Mouse (Mus musculus) cerebellum, adult 11 months (tissue): ENCODE data around the gene Gng7.

Source experiments
- DNase-seq: peaks from one replicate; pipeline ENCODE4 v3.0.0; 2022

Gng7 gene

DNA sequence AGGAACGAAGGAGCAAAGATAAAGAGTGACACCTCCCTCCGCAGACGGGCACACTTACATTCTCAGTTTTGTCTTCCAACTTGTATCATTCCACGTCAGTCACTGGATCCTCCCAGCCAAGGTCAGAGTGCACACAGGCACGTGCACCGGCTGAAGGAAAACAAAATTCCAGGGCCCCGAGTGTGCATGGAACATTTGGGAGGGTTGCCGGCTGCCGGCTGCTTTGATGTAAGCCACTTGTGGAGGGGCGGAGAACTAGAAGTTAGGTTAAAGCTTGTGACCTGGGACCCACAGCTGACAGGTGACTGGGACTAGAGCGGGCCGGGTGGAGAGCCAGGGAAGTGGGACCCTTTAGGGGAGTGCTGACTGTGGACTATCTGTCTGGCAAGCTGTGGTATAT is 48.4 kb downstream of the Gng7 start:
- DNase-seq, result no peak

DNA sequence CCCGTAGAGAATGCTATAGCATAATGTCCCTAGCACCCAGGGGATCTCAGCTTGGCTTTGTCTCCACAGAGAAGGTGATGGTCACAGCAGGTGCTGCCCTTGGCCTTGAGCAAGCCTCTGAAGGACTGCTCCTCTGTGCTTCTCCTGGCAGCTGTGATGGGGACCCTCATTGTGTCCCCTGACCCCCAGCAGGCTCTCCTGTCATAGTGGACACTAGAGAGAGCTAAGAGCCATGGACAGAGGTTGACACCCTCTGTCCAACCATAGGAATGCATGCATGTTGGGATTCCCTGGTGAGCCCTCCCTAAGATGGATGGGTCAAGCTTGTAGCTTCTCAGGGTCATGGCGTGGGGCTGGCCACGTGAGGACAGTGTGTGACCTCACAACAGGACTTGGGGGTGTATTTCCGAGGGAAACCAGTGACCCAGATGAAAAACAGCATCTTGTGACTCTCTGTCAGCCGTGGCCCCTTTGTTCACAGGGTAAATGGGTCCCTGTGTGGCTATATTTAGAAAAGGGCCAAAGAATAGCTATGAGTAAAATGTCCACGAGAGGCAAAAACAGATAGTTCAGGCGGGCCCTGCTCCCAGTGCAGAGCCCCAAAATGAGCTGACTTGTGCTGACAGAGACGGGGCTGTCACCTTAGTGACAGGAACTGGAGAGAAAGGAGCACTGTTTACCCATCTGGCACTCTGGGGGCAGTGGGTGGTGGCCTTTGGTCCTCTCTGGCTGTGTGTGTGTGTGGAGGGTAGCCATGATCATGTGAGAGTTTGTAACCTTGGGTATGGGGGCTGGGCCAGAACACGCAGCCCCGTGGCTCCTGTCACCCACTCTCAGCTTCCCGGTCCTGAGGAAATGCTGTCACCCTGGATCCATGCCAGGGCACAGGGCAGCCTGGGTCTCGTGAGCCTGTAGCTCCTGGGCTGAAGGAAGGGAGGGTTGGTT is 51.4 kb downstream of the Gng7 start:
- DNase-seq, result no peak

DNA sequence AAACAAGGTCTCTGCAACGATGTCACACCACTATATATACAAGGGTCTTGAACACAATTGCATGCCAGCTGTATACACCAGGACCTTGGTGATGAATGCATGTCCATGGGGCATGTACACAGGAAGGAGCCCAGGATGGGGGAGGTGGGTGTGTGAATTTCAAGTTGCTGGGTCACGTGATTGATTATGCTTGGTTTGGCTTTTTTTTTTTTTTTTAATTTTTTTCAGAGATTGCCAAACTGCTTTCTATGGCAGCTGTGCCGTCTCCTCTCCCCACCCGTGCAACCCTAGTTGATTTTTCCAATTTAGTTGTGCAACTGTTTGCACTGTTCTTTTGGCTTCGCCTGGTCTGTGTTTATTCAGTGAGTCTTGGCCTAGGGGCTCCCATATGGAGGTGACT is 52.2 kb downstream of the Gng7 start:
- DNase-seq, result no peak

DNA sequence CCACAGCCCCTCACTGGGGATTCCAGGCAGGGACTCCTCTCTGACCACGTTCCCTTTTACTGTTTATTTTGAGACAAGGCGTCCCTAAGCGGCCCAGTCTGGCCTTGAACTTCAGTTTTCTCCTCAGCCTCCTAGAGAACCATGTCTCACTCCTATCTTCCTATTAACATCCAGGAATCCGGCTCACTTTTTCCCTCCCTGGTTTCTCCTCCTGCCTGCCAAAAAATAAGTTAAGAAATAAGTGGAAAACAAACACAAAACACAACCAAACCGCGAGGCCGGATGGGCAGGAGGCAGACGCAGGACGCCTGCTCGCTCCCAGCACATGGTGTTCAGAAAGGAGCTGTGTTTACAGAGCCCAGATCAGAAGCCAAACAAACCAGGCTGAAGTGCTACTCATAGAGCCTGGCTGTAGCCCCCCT is 52.7 kb downstream of the Gng7 start:
- DNase-seq, result no peak

DNA sequence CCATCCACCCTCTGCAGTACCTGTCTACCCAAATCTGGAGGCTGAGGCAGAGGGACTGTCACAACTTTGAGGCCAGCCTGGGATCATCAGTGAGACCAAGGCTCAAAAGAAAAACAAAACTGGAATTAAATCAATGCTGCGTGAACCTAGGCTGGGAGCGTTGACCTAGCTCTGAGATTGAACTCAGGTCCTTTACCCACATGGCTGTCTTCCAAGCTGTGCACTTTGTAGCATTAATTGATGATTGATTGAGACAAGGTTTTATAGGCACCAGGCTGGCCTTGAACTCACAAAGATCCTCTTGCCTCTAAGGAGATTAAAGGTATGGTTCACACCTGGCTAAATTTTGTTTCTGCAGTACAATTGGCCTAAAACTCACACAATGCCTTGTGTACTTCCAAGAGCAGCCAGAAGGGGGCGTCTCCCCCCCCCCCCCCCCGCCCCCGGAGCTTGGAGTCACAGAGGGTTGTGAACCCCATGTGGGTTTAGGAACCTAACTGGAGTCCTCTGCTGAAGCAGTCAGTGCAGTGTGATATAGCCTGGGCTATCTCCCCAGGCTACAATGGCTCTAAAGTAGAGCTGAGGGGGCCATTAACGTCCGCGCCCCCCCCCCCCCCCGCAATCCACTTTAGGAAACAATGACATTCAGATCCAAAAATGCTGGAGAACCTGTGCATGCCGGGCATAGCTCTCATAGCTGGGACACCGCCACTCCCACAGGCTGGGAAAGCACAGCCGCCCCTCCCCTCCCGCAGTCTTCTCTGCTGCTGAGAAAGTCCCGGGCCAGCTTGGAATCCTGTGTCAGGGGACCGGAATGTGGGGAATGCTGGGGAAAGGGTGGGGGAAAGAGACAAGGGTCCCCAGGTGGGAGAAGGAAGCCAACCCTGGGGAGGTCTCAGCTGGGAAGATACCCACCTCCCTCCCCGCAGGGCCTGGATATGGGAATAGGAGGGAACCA is 53.9 kb downstream of the Gng7 start:
- DNase-seq, result no peak

DNA sequence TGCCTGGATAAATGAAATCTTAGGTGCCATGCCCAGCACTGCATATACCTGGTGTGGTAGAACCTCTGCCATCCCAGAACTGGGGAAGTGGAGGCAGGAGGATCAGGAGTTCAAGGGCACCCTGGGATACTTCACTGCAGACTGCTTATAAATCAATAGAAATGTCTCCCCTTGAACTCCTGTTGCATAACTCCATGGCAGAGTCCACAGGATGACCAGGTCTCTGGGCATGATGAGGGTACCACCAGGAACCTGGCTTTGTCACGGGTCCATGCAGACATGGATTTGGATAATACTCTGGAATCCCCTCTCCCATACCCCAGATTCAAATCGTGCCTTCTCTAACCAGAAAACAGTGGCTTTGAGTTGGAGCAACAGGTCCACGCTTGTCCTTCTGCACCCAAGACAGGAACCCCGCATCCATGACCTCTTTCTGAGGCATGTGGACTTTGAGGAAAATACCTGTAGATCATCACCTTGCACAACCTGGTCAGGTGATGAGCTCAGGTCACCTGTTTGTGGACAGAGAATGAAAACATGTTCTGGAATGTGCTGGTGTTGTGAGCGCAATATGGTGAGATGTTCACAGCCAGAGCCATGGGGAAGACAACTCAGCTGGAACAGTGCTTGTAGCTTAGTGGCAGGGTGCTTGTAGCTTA is 55.6 kb downstream of the Gng7 start:
- DNase-seq, result no peak

DNA sequence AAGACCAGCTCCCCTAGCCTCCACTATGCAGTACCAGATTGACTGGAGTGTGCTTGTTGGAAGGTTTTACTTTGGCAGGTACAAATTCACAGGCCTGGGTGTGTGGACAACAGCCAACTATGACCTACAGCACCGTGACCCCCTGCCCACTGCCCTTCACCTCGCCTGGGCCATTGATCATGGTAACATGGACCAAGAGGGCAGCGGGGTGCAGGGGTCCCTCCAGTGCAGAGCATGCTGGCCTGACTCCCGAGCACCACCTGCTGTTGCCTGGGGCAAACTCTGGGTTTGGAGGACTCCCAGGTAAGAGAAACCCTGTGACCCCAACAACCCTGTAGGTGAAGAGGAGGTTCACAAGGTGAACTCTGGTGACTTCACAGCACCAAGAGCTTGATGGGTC is 57.0 kb downstream of the Gng7 start:
- DNase-seq, result no peak

DNA sequence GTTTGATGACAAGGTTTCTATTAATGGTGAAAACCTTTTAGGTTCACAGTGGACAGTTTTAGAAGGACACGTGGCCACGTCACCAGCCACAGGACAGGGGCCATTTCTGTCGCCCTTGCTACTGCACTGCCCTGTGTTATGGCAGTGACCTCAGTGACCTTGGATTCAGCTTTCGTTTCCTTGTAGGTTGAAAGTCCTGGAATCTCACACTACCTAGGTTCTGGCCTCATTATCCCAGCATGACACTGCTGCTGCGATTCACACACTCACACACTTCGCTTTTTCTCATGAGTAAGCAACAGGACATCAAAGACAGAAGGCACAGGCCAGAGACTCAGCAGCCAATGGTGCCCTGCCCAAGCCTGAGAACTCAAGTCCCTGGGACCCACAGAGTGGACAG is 57.8 kb downstream of the Gng7 start:
- no peak for DNase-seq

DNA sequence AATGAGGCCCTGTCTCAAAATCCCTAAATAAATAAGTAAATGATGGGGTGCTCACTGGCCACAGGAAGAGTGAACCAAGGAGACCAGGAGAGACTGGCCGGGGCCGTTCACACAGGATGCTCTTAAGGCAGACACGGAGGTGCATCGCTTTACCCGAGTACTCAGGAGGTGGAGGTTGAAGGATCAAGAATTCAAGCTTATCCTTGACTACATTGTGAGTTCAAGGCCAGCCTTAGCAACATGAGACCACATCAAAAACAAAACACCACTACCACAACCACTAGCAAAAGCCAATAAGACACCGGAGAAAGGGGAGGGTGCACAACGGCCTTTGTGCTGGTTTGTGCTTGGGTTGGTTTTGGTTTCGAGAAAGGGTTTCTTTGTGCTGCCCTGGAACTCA is 58.4 kb downstream of the Gng7 start:
- no peak for DNase-seq

DNA sequence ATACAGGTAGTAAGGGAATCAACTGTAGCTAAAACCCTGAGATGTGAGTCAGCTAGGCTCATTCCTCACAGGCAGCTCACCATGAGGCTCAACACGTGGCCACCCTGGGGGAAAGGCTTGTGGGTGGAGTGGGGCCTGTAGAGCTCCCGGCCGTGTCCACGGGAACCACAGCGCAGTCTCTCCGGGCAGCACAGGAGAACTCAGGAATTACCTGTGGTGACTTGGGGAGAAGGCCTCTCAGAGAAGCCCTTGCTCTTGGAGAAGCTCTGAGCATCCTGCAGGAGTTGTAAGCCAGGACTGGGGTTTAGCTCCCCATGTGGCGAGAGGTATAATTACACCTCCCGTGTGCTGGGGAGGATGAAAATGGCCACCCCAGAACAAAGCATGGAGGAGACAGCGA is 59.2 kb downstream of the Gng7 start:
- peak; percentile 63 for DNase-seq

DNA sequence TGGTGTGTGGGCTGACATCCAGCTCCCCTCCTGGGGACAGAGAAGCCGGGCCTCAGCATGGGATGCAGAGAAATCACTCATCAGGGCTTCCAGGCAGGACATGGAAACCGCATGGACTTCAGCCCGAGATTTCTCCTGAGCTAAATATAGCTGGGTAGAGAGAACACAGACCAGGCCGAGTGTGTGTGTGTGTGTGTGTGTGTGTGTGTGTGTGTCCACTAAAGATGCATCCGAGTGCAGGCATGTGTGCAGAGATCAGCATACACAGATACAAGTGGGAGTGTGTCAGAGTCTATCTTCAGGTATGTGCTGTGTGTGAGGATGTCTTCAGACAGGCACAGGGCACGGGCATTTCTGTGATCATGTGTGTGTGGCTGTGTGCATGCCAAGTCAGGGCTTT is 59.9 kb downstream of the Gng7 start:
- no peak for DNase-seq

DNA sequence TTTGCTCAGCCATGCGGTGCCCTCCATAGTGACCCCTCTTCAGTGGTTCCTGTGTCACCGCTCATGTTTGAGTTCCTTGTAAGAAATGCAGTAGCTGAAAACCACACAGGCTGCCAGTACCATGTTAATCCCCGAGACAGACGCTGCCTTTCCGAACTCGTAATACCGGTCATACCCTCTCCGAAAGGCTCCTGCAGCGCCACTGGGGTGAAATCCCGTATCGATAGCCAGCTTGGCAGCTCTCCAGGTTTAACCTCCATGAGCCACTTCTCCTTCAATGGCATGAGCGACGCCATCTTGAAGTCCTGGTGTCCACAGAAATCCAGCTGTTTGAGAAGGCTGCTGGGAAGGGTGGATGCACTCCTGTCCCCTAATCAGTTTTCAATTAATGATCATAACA is 60.3 kb downstream of the Gng7 start:
- no peak for DNase-seq

DNA sequence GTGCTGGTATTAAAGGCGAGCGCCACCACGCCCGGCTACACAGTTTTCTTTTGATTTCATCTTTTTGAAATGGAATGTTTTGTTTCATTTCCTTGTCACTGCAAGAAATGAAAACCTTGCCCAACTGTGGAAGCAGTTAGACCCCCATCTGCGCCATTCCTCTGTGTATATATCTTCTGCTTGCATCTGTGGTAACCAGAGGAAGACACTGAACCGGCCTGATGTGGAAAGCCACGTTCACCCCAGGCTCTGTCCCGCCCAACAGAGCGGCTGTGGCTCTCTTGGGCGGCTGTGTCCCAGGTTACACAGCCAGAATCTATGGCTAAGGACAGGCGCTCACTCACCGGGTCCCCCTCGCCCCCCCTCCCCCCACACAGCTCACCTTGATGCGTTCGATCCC is 62.3 kb downstream of the Gng7 start:
- DNase-seq, result no peak

DNA sequence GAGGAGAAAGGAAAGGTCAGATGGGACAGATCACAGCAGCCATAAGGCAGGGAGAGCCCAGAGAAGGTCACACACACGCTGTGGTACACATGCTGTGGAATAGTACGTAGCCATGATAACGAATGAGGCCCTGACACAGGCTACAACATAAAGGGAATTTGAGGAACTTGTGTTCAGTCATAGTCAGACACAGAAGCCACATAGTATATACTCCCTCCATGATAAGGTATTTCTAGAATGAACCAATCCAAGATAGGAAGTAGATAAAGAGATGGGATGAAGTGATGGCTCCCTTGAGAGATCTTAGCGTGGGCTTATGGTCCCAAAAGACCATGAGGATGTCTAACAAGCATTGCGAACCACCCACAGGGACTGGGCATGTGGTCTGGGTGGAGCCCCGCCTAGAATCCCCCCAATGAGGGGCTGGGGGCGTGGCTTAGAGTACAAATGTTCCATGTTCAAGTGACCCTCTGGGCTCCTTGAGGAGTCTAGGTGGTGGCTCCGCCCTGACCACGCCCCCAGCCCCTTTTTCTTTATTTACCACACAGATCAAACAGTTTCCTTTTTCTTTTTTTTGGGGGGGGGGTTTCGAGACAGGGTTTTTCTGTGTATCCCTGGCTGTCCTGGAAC is 62.9 kb downstream of the Gng7 start:
- DNase-seq, result no peak

DNA sequence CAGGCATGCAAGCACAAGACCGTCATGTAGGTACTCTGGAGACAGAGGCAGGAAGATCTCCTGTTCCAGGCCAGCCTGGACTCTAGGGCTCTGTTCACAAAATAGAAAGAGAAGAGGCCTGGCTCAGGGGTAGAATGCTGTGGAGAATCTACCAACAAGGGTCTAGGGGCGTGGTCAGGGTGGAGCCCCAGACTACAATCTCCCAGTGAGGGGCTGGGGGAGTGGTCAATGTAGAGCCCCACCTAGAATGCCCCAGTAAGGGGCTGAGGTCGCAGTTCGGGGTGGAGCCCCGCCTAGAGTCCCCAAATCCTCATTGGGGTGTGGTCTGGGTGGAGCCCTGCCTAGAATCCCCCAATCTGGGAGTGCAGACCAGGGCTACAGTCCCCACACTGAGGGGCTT is 64.4 kb downstream of the Gng7 start:
- no peak for DNase-seq

DNA sequence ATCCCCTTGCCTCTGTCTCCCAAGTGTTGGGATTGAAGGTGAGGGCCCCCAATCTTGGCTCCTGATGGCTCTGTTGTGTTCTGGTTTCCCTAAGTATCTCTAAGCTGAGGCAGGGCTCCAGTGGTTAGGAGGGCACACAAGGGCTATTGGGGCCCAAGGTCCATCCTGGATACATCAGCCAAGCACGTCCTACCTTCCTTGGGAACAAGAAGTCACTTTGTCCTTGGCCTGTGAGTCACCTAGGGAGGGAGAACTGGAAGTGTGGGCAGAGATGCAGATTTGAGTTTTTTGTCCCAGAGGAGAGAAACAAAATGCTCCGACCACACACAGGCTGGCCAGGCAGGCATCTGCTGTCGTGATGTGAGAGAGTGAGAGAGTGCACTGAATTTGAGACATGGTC is 65.7 kb downstream of the Gng7 start:
- no peak for DNase-seq

DNA sequence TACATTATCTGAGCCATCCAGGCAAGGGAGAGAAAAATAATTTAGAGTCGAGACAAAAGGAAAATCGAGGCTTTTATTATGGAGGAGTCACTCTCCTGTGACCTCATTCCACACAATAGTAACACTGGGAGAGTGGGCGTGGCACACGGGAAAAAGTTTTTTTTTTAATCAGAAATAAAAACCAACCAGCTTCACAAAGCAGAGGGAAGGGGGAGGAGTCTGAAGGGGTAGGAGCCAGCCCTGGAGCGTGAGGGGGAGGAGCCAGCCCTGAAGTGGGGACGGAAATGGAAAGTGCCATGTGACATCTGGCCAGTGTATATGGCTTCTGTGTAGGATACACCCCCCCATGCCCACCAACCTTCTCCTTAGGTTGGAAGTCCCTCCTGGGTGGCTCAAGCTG is 66.2 kb downstream of the Gng7 start:
- DNase-seq, result no peak

DNA sequence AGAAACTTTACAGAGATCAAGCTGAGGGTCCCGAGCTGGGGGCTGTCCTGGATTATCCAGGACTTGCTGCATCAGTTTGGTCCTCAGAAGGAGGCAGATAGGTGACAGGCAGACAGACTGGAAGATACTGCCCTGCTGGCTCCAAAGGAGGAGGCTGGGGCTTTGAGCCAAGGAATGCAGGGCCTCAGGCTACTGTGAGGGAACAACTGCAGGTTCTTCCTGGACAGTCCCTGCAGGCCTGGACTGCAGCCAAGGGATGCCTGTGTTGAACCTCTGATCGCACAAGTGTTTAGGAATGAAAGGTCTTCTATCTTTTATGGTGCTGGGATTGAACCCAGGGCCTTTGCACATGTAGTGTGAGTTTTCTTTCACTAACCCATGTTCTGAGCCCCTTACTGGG is 66.9 kb downstream of the Gng7 start:
- no peak for DNase-seq

DNA sequence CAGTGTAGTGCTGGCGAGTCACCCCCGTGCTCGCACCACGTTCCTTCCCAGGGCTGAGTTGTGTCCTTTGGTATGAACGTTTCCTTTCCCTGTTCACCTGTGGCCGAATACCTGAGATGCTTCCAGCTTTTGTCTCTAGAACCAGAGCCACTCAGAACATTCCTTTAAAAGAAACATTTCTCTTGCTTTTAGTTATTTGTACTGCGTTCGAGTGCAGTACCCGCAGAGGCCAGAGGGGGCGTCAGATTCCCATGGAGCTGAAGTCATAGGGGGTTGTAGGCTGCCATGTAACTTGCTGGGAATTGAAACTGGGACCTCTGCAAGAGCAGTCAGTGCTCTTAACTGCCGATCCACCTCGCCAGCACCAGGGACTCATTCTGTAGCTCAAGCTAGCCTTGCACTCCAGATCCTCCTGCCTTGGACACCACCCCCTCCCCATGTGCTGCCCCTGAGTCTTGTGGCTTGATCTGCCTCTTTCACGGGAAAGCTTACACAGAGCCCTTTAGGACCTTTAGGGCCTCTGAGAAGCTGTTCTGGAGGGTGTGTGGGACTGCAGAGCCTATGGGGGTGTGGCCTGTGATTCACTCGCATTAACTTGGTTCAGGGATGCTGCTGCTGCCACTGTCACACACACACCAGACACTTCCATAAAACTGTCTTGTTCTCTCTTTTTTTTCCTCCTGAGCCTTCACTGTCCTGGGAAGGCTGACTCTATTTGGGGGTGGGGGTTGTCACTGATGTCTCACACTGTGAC is 67.9 kb downstream of the Gng7 start:
- DNase-seq, result no peak

DNA sequence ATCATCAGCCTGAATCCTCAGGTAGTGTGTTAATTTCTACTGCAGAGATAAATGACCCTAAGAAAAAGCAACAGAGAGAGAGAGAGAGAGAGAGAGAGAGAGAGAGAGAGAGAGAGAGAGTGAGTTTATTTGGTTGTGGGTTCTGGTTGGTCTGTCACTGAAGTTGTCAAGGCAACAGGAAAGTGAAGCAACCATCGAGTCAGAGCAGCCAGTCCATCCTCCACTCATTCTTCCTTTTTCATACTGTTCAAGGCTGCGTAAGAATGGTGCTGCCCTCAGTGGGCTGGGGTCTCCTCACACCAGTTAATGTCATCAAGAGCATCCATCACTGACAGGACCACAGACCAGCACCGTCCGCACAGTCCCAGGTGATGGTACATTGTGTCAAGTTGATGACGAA is 70.5 kb downstream of the Gng7 start:
- no peak for DNase-seq

DNA sequence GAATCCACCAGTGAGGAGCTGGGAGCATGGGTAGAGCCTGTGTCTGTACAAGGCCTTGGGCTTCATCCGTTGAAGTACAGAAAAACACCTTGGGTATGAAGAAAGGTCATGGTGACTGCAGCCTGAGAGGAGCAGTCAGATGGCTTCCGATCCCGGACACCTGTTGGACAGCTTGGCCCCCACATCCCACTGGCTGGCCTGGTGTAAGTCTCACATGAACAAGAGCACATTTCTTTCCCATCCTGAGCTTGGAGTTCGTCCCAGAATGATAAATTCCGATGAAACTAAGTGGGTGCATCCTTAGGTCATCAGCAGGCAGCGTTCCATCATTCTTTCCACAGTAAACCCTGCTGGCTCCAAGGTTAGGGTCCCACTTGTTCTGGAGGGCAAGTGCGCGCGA is 71.0 kb downstream of the Gng7 start:
- no peak for DNase-seq

DNA sequence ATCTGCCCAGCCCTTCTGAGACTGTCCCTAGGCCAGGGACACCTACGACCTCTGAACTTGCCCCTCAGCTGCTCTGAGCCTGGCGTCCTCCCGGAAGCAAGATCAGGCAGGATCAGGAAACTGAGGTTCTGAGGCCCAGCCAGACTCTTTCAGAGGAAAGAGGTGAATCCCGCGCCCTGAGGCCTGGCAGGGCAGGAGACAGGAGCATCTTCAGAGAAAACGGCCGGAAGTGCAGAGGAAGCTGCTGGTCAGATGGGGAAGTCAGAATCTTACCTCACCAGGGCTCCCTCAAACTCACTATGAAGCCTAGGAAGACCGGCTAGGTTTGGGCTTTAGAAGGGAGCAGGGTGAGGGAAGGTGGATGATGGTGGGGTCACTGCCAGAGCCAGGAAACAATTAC is 71.8 kb downstream of the Gng7 start:
- DNase-seq, result no peak
